Mouse (Mus musculus) ES-E14 (cell line): ENCODE data around the gene Igflr1. TPM values are rescaled to one million over a fixed set of nuclear protein-coding genes. Genes with fewer than 3 reads are reported as not detected.
A peak's percentile ranks its signal among the peaks of the same experiment; 100 is the strongest.

Source experiments
- DNase-seq: peaks from one replicate; pipeline ENCODE4 v3.0.0-alpha.2; 2013; ENCODE audit warnings: low read depth, low spot score
- H3K27ac ChIP-seq: 2 replicates; pipeline ENCODE4 v1.5.1; 2012; ENCODE audit warnings: low read depth, mild to moderate bottlenecking, low read length, moderate library complexity, mixed read lengths; ENCODE audit not compliant: poor library complexity, insufficient read depth, severe bottlenecking
- H3K36me3 ChIP-seq: 2 replicates; pipeline ENCODE4 v1.6.1; 2012; ENCODE audit warnings: mild to moderate bottlenecking, low read length, moderate library complexity, mixed read lengths; ENCODE audit not compliant: control insufficient read depth, poor library complexity, insufficient read depth, severe bottlenecking
- H3K4me1 ChIP-seq, 2 experiments: fragments of 150-350 bp in 1 of 2; sonication (generic) in 1 of 2; 2 replicates each; pipeline ENCODE4 v1.6.1; 2012; ENCODE audit warnings: low read length in 2 of 2, mild to moderate bottlenecking in 1 of 2, mixed read lengths in 1 of 2; ENCODE audit not compliant: control insufficient read depth in 2 of 2, insufficient read depth in 2 of 2, poor library complexity in 1 of 2
- H3K4me3 ChIP-seq, 2 experiments: fragments of 150-350 bp in 1 of 2; sonication (generic) in 1 of 2; 2 replicates each; pipeline ENCODE4 v1.5.1; 2012; ENCODE audit warnings: low read length in 2 of 2, low read depth in 1 of 2, mild to moderate bottlenecking in 1 of 2, mixed read lengths in 1 of 2; ENCODE audit not compliant: insufficient read depth in 1 of 2, poor library complexity in 1 of 2, severe bottlenecking in 1 of 2
- H3K9ac ChIP-seq: 2 replicates; pipeline ENCODE4 v1.6.1; 2012; ENCODE audit warnings: low read depth, mild to moderate bottlenecking, low read length, mixed read lengths; ENCODE audit not compliant: poor library complexity, insufficient read depth, severe bottlenecking
- H3K9me3 ChIP-seq: fragments of 150-350 bp; sonication (generic); 2 replicates; pipeline ENCODE4 v1.6.1; 2012; ENCODE audit warnings: low read depth, mild to moderate bottlenecking, low read length; ENCODE audit not compliant: control insufficient read depth, insufficient read depth
- CHD2 ChIP-seq: IDR thresholded peaks from 2 replicates; pipeline ENCODE4 v1.6.1; 2014; ENCODE audit warnings: mild to moderate bottlenecking, low read depth, low read length, inconsistent platforms
- HCFC1 ChIP-seq: IDR thresholded peaks from 2 replicates; pipeline ENCODE4 v1.6.1; 2012; ENCODE audit warnings: low read length, inconsistent platforms, borderline replicate concordance; ENCODE audit not compliant: insufficient read depth
- MAFK ChIP-seq: IDR thresholded peaks from 2 replicates; pipeline ENCODE4 v1.6.1; 2014; ENCODE audit warnings: mild to moderate bottlenecking, low read depth, low read length, inconsistent platforms; ENCODE audit not compliant: insufficient read depth
- ZC3H11A ChIP-seq: IDR thresholded peaks from 2 replicates; pipeline ENCODE4 v1.6.1; 2012; ENCODE audit warnings: low read depth, mild to moderate bottlenecking, inconsistent platforms, low read length, borderline replicate concordance
- ZNF384 ChIP-seq: IDR thresholded peaks from 2 replicates; pipeline ENCODE4 v1.6.1; 2012; ENCODE audit warnings: low read depth, low read length, inconsistent platforms
- in situ Hi-C, 2 experiments: fragments of 600-800 bp; cut with MboI; formaldehyde crosslinking; loops; one replicate each; pipeline ENCODE4 v1.15.1; 2025; ENCODE audit warnings: low sequenced_read_pairs in 2 of 2, inconsistent platforms in 1 of 2; ENCODE audit not compliant: unreplicated experiment in 2 of 2
- total RNA-seq: library from RNA; depleted of rRNA; stranded (reverse); fragments of 300-350 nt; gene quantifications from 2 replicates; pipeline ENCODE4 v1.2.3, GENCODE M21; 2012

Gene Igflr1
- total RNA-seq, 1 experiment = 1.3 TPM

- Histone ChIP-seq H3K4me3 (no peak overlapping the region), H3K36me3 (peaks cover 8% of the 10 kb centered on the region; the same call in 1 of the 2 replicates), H3K27ac (no peak overlapping the region), H3K9me3 (no peaks in the 10 kb centered on the region), H3K9ac (no peak overlapping the region), H3K4me1 (peaks cover 0 to 19% of the 10 kb centered on the region in 2 experiments; a peak in 2 of 4 replicates)
- in situ Hi-C loops = no loop called here
- no peak for DNase-seq
- TF ChIP-seq CHD2 (no peak), MAFK (no peak), ZNF384 (no peak), ZC3H11A (no peak), HCFC1 (no peak)
These were observed 20.9 kb upstream of the Igflr1 start for GRCm38 (mm10) chr7:30544327-30544726.

DNA sequence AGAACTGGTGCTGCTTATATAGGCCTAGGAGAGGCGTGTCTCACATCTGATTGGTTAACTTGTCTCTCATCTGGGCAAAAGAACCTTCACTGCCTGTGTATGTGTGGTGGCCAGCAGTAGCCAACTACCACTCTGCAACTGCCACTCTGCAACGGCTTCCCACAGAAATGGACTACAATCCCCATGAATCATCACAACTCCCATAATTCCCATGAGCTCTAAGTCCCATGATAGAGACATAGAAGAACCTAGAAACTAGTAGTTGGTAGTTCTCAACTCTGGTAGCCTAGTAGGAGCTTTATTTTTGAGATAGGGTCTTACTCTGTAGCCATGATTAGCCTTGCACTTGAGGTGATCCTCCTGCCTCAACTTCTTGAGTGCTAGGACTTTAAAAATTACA, 15.3 kb upstream of the Igflr1 start:
- H3K9me3 ChIP-seq = no peaks in the 10 kb centered on the region
- H3K9ac ChIP-seq = no peak overlapping the region
- H3K27ac ChIP-seq = no peak overlapping the region
- H3K36me3 ChIP-seq = peaks cover 3% of the 10 kb centered on the region; the same call in 1 of the 2 replicates
- TF ChIP-seq HCFC1 (peak; percentile 69), ZC3H11A (no peak)
- no peak overlapping the region for H3K4me3 ChIP-seq
- in situ Hi-C loops = no loop called here
- DNase-seq = no peak
- peaks cover 0 to 8% of the 10 kb centered on the region in 2 experiments; a peak in 2 of 4 replicates for H3K4me1 ChIP-seq

- Histone ChIP-seq H3K4me3 (no peak overlapping the region), H3K9me3 (no peaks in the 10 kb centered on the region), H3K9ac (no peak overlapping the region), H3K4me1 (peaks cover 0 to 8% of the 10 kb centered on the region in 2 experiments; a peak in 2 of 4 replicates), H3K36me3 (peaks cover 9% of the 10 kb centered on the region), H3K27ac (no peak overlapping the region)
- no peak for DNase-seq
- in situ Hi-C loops = no loop called here
- TF ChIP-seq ZC3H11A = no peak
- no peak for TF ChIP-seq CHD2
- no peak for TF ChIP-seq MAFK
- no peak for TF ChIP-seq ZNF384
- no peak for TF ChIP-seq HCFC1
These were observed 14.6 kb upstream of the Igflr1 start for GRCm38 (mm10) chr7:30550603-30551002.

DNA sequence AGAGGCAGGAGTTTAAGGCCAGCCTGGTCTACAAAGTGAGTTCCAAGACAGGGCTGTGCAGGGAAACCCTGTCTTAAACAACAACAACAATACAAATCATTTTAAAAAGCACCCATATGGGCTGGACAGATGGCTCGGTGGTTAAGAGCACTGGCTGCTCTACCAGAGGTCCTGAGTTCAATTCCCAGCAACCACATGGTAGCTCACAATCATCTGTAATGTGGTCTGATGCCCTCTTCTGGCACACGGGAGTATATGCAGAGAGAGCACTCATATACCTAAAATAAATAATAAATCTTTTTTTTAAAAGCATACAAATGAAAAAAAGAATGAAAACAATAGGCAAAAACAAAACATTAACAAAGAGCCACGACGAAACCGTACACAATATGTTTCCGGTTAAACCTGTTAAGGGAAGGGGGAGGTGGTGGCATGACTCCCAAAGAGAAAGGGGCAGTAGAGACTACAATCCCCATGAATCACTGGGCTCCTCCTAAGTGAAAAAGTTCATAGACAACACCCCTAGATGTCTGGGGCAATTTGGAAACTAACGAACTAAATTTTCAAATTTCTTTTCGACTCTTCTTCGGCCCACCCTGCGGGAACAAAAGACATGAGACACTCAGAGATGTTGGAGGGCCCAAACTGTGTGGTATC, 13.7 kb upstream of the Igflr1 start:
- Histone ChIP-seq H3K4me1 (peaks cover 0 to 8% of the 10 kb centered on the region in 2 experiments; a peak in 2 of 4 replicates), H3K27ac (peak overlapping the region; percentile 95), H3K36me3 (peaks cover 13% of the 10 kb centered on the region), H3K4me3 (peak overlapping the region; percentile 89 to 95), H3K9me3 (no peaks in the 10 kb centered on the region), H3K9ac (peak overlapping the region; percentile 85)
- in situ Hi-C loops = no loop called here
- DNase-seq = peak; percentile 69
- TF ChIP-seq HCFC1 (peak; percentile 94), ZNF384 (no peak)
